Mouse (Mus musculus) gastrocnemius, postnatal 14 days (tissue): ENCODE measurements around the gene Ccdc78. TPM values are rescaled to one million over a fixed set of nuclear protein-coding genes. Genes with fewer than 3 reads are reported as not detected.

ENCODE experiments used
- DNase-seq: peaks from one replicate; pipeline ENCODE4 v3.0.0; 2021; ENCODE audit warnings: mixed read lengths
- intact Hi-C: fragments of 180-260 bp; cut with DNase I; formaldehyde crosslinking; loops from one replicate; pipeline ENCODE4 v1.15.1; 2025; ENCODE audit warnings: low total_unique reads
- microRNA-seq, 2 experiments: library from miRNA; unstranded; fragments of <30 nt; microRNA quantifications; one replicate each; pipeline ENCODE4 v1.2.0; 2021
- total RNA-seq, 2 experiments: library from RNA; stranded (reverse); gene quantifications; 2 replicates each; pipeline ENCODE4 v1.2.3; 2021

The Ccdc78 gene
- total RNA-seq, 2 experiments from 2014 or later = not detected

DNA sequence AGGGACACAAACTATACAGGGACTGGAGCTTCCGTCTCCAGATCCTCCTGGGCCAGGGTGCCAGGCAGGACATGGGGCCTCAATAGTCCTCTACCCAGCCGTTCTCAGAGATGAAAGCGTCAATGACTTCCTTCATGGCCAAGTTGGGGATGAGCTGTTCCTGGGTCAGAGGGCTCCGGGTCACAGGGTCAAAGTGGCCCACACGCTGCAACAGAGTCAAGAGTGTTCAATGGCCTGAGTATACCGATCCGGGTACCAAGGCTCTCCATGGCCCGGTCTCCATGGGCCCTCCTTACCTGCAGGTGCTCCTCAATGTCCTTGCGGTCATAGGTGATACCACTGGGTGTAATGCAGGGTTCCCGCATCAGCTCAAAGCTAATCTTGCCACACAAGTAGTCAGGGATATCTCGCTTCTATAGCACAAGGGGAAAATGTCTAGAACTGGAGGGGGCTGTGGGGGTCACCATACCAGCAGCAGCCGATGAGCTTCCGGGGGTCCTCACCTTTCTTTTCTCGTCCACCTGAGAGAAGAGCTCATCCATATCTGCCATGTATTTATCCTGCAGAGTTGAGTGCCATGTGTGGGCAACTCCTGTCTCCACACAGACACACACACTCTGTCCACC is 44.5 kb downstream of the Ccdc78 start:
- no peak for DNase-seq

DNA sequence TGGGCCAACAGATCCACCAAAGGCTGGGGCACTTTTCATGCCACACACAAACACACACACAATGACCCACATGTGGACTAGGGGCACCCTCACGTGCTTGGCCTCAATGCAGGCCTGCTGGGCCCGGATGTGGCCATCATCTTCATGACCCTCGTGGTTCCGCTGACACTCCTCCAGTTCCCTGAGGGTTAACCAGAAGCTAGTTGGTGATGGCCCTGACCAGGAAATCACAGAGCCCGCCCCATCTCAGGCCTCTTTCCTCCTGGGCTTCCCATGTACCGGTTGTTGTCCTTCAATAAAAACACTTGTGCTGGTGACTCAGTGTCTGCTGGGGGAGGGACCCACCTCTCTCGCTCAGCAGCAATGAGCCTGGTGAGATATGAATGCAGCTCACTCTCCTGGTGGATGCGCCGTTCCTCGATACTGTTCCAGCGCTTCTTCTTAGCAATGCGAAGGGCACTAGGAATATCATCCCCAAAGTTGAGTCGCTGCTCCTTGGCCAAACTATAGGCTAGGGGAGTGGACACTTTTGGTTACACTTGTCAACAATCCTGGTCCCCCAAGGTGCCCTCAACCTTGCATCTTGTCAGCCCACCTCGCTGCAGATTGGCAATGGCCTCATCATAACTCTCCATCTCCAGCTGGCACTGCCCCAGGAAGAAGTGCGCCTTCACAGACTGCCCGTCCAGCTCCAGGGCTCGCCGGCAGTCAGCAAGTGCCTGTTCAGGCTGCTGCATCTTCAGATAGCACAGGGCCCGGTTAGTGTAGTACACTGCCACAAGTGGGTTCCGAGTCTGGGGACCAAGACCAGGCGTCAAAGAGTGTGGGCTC is 45.3 kb downstream of the Ccdc78 start:
- intact Hi-C loops = no loop called here
- peak; percentile 55 for DNase-seq

More for the DNA sequence above, 44.5 kb downstream of the Ccdc78 start:
- intact Hi-C loops = no loop called here

DNA sequence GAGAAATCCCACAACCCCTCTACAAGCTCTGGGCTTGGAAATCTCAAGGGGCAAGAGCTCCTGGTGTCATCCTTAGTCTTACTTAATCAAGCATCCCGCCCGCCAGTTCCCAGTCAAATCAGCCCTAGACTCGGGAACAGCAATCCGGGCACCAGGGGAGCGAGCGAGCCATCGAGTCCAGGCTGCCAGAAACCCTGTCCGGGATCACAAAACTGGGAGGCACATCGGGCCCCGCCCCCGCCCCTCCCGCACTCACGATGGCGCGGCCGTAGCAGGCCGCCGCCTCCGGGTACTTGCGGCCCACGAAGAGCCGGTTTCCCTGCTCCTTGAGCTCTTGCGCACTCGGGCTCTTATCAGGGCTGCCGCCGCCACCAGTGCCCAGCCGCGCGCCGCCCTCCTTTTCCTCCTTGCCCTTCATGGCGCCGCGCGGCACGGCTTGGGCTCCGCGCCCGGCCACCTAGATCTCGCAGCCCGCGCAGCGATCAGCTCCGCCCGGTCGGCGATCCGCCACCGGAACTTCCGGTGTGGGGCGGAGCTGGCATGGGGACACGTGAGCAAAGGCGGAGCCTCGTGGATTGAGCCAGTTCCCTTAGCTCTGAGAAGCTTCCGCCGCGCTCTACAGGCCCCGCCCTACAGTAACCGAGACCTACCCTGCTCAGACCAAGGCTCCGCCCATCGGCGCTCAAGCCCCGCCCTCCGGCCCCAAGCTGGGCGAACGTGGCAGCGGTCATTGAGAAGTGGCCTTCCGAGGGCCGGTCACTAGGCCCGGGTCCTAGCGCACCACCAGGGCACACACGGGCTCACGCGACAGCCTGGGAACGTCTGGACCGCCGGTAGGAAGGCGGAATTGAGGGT is 46.3 kb downstream of the Ccdc78 start:
- intact Hi-C loops = no loop called here

DNA sequence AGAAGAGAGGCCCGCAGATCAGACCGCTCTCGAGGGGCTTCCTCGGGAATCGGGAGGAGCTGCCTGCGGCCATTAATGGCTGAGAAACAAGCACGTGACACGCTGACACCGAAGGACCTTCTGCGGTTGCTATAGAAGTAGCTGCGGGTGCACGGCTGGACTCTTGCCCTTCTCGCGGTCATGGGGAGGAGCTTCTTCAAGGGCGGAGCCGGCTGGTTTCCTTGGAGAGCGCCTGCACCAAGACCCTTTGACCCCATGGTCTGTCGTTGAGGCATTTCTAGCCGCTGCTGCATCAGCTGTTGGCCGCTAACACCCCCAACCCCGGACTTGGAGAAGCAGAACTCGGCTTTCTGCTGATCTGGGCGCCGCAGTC is 46.9 kb downstream of the Ccdc78 start, which contains the start of gene Stub1:
Gene Stub1, minus strand, starts transcription at position 114 of the 373 bp plus-strand sequence.
- intact Hi-C loops = no loop called here
- DNase-seq = peak; percentile 95

More for the DNA sequence above, 46.3 kb downstream of the Ccdc78 start:
- DNase-seq = peak; percentile 100

DNA sequence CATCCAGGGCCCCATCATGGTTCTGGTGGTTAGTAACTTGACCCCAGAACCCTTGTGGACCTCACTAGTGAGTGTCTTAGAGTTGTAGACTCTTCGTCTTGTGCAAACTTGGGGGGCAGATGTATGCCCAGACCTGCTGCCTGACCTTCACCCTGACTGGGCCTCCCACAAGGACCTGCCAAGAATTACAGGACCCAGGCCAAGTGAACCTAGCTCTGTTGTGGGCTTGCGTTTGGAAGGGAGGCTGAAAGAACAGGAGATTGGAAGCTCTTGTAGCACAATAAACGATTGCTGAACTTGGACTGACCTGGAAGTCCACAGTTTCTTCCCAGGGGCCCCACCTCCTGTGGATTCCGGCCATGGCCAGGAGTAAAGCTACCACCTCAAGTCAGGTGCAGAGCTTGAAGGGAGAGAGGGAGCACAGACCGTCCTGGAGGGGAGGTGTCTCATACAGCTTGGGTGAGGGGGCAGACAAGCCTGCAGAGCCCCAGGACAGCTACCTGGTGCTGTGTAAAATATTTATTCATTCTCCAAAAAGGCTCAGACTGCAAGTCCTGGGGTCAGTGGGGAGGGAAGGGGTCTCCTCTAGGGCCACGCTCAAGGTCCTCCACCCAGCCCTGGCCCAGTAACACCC is 47.7 kb downstream of the Ccdc78 start:
- intact Hi-C loops = no loop called here
- no peak for DNase-seq

DNA sequence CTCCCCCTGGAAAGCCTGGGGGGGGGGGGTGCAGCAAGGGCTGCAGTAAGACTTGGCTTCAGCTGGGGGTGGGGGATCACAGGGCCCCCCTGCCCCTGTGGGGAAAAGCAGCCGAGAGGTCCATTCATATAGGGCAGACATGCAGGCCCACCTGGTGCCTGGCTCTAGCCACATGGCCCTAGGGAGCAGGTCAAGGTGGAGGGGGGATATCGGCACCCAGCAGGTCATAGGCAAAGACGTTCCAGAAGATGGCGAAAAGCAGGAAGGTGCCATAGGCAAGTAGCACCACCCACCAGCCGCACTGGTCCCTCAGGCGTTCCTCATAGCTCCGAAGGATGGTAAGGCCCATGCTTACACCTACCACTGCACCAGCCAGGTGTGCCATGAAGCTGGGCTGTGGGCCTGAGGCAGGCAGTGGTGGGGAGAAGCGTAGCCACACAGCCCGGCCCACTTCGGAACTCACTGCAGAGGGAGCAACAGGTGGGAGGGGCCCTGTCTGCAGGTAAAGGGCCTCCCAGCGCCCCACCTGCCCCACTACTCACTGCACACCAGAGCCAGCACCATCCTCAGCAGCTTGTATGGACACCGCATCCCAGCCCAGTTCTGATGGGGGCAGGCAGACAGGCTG is 48.3 kb downstream of the Ccdc78 start:
- intact Hi-C loops = no loop called here
- no peak for DNase-seq

DNA sequence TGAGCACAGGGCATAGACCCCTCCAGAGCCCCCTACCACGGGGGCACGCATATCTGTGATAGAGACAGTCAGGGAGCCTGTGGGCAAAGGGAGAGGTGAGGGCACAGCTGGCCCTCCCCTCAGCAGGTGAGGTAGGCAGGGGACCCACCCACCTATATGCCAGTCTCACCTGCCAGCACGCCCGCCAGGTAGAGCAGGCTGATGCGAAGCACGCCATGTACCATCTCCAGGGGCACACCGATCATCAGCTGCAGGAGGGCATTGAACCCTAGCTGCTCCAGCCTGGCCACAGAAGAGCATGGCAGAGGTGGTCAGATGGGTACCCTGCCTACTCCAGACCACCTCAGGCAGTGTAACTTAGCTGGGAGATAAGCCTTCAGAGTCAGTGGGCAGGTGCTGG is 48.9 kb downstream of the Ccdc78 start:
- intact Hi-C loops = no loop called here
- DNase-seq = no peak

DNA sequence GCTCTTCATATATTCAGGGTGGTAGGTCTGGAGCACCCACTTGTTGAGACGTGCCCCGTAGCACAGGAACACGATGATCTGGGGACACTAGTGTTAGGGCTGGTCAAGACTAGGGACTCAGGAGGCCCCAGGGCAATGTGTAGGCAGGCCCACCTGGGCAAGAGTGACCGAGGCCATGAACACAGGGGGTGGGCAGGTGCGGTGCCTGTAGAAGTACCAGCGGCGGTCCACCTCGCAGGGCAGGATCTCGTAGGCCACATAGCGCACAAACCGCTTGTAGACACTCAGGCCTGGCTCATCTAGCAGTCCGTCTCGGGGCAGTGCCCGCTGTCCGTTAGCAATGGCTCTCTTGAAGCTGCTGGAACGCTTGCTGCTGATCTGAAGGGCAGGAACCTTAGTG is 49.4 kb downstream of the Ccdc78 start:
- no peak for DNase-seq
- intact Hi-C loops = no loop called here

DNA sequence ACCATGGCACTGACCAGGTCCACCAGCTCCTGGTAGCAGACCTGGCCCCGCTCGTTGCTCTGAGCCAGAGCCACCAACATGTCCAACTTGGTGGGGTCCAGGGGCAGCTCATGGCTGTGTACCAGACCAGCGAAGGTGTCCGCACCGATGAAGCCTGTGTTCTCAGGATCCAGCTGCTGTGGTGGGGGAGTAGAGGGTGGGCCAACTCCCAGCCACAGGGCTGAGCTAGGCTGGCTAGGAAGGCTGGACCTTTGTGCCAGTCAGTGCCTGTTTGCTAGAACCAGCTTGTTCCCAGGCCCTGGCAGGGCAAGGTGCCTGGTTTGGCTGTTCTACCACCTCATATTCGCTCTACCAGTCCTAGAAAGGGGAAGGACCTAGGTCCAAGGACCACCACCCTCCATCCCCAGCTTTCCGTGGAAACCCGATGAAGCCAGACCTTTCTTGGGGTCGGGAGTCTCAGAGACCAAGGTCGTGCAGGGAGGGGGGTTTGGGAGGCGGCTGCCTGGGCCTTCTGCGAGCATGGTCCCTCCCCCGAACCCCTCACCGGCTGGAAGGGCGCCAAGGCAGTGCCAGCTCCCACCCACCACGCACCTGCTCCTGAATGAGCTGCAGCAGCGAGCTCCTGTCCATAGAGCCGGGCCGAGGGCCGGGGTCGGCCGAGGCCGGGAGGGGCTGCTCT is 50.2 kb downstream of the Ccdc78 start:
- DNase-seq = no peak
- intact Hi-C loops = no loop called here

DNA sequence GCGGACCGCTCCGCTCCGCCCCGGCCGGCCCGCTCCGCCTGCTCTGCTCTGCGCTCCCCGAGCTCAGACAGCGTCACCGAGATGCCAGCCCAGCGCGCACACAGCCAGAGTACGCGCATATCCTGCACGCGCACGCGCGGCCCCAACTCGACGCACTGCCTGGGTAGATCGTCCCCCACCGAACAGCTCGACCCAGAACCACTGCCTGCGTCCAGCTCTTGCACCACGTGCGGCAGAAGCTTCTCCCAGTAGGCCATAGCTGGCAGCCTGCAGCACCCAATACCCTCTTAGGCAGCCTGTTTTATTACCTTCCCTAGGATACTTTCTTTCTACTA is 50.7 kb downstream of the Ccdc78 start, which contains the start of gene Rhbdl1:
Gene Rhbdl1, minus strand, starts transcription at position 220 of the 335 bp plus-strand sequence.
- DNase-seq = peak; percentile 78
- intact Hi-C loops = no loop called here

DNA sequence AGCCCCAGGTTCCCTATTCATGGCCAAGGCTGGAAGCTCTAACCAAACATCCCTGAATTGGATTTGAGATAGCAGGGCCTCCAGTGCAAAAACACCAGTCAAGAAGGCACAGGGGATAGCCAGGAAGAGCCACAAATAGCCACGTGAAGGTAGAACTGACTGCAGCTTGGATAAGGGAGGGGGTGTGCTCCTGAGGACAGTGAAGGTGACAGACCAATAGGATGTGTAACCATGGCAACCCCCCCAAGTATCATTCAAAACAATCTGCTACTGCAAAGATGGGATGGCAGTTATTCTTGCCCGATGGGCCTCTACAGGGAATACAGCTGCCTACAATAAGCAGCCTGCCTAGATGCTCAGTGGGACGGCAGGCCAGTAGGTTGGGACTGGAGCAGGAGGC is 51.2 kb downstream of the Ccdc78 start:
- intact Hi-C loops = no loop called here
- DNase-seq = no peak

DNA sequence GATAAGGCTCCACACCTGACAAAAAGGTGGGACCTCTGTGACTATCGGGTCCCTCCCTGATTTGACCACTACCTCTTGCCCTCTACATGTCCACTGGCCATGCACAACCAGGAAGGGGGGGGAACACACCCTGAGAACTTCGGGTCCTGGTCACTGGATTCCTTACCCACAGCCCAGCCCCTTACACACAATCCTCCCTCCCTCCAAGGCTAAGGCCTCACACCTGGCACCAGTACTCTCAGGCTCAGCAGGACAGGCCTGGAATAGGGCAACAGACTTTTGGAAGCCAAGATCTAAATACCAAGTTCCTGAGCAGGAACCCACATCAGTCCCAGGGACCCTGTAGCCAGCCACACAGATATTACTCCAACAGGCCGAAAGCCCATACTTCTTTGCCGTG is 52.5 kb downstream of the Ccdc78 start:
- intact Hi-C loops = no loop called here
- DNase-seq = no peak

DNA sequence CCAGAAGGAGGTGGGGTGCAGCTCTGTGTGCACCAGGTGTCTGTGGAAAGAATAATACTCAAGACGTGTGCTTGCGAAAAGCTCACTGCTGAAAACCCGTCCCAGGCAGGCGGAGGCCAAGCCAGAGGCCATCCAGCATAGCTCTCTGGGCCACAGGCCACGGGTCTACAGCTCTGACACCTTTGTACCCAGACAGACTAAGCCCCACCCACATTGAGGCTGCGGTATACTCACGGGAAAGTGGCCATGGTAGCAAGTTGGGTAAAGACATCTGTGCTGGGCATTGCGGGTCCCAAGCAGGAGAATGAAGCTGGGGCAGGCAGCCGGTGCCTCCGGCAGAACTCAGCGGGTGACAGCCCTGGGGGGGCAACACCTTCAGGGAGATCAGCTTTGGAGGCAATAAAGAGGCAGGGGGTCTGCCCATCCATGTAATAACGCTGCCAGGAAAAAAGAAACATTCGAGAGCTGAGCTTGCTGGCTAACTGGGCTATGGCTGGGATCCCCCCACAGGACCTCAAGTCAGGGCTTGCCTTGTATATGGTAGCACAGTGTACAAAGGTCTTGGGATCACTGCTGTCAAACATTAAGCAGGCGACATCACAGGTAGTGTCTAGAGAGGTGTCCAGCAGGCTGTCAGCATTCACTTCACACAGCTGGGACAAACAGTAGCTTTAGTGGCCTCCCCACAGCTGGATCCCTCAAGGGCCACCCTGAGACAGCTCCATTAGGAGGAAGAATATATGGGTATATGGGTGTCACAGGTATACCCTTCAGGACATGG is 53.3 kb downstream of the Ccdc78 start:
- intact Hi-C loops = no loop called here
- DNase-seq = no peak

Small RNAs within 50 kb of the gene (microRNA-seq; reads per million reads assigned to microRNA genes)
- gene Gm25083 (0 reads per million in 2 experiments), gene Mir3082 (0 to 0.50 reads per million in 2 experiments), gene Mir6966 (0 to 1.3 reads per million in 2 experiments)

Other genes with a start within 250 kb of the Ccdc78 start
- gene Sox8, start 215.9 kb upstream of the Ccdc78 start, total RNA-seq = 1 to 10 TPM; 7.2 to 8.8 TPM
- 10 to 100 TPM; 13.1 to 13.8 TPM for gene Lmf1, start 207.5 kb upstream of the Ccdc78 start, total RNA-seq
- not detected for gene Gng13, start 69.4 kb upstream of the Ccdc78 start, total RNA-seq
- gene Chtf18, start 59.2 kb upstream of the Ccdc78 start, total RNA-seq = 1 to 10 TPM; 1.3 to 2.5 TPM
- gene Rpusd1, start 58.9 kb upstream of the Ccdc78 start, total RNA-seq = 1 to 10 TPM; 3.4 to 3.8 TPM
- not detected for gene Mslnl, start 50.5 kb upstream of the Ccdc78 start, total RNA-seq
- gene Msln, start 32.2 kb upstream of the Ccdc78 start, total RNA-seq = under 1 TPM in 1 of 2 experiments, not detected in 1; 0.74 TPM
- 10 to 100 TPM; 27.7 to 28.8 TPM for gene Narfl, start 12.8 kb upstream of the Ccdc78 start, total RNA-seq
- 10 to 100 TPM; 13.9 to 16.1 TPM for gene Haghl, start 907 bp upstream of the Ccdc78 start, total RNA-seq
- gene Fam173a, start 6.3 kb downstream of the Ccdc78 start, total RNA-seq = 10 to 100 TPM; 36.1 to 37.9 TPM
- not detected for gene AC134908.4, start 9.1 kb downstream of the Ccdc78 start, total RNA-seq
- 10 to 100 TPM; 46.6 to 60.9 TPM for gene Metrn, start 10.6 kb downstream of the Ccdc78 start, total RNA-seq
- 1 to 10 TPM in 1 of 2 experiments, under 1 TPM in 1; 0.95 to 2.2 TPM for gene Fbxl16, start 22.5 kb downstream of the Ccdc78 start, total RNA-seq
- 1 to 10 TPM; 9.1 to 9.2 TPM for gene Wdr24, start 37.0 kb downstream of the Ccdc78 start, total RNA-seq
- 10 to 100 TPM; 20.3 to 23.6 TPM for gene Jmjd8, start 42.3 kb downstream of the Ccdc78 start, total RNA-seq
- 10 to 100 TPM; 80.2 to 81.3 TPM for gene Stub1, start 46.8 kb downstream of the Ccdc78 start, total RNA-seq
- 10 to 100 TPM; 11.7 to 12.0 TPM for gene Rhbdl1, start 50.7 kb downstream of the Ccdc78 start, total RNA-seq
- gene Gm20683, start 55.2 kb downstream of the Ccdc78 start, total RNA-seq = 10 to 100 TPM in 1 of 2 experiments, 1 to 10 TPM in 1; 7.5 to 11.0 TPM
- 10 to 100 TPM; 38.0 to 47.1 TPM for gene Rhot2, start 58.3 kb downstream of the Ccdc78 start, total RNA-seq
- 1 to 10 TPM; 1.6 to 2.0 TPM for gene Wdr90, start 74.9 kb downstream of the Ccdc78 start, total RNA-seq
- gene Mcrip2, start 82.2 kb downstream of the Ccdc78 start, total RNA-seq = 10 to 100 TPM; 52.3 to 73.3 TPM
- 10 to 100 TPM; 26.1 to 27.7 TPM for gene Mettl26, start 88.5 kb downstream of the Ccdc78 start, total RNA-seq
- under 1 TPM; 0.49 to 0.55 TPM for gene Wfikkn1, start 94.3 kb downstream of the Ccdc78 start, total RNA-seq
- 10 to 100 TPM; 10.1 to 10.3 TPM for gene Rab40c, start 133.1 kb downstream of the Ccdc78 start, total RNA-seq
- 10 to 100 TPM; 29.8 to 30.2 TPM for gene Pigq, start 158.4 kb downstream of the Ccdc78 start, total RNA-seq
- gene Nhlrc4, start 158.4 kb downstream of the Ccdc78 start, total RNA-seq = not detected
- not detected for gene A930017K11Rik, start 166.0 kb downstream of the Ccdc78 start, total RNA-seq
- gene Capn15, start 199.2 kb downstream of the Ccdc78 start, total RNA-seq = 1 to 10 TPM; 4.3 to 5.9 TPM